ENCODE assay signal across 13 mouse cellular contexts in the genomic region with DNA sequence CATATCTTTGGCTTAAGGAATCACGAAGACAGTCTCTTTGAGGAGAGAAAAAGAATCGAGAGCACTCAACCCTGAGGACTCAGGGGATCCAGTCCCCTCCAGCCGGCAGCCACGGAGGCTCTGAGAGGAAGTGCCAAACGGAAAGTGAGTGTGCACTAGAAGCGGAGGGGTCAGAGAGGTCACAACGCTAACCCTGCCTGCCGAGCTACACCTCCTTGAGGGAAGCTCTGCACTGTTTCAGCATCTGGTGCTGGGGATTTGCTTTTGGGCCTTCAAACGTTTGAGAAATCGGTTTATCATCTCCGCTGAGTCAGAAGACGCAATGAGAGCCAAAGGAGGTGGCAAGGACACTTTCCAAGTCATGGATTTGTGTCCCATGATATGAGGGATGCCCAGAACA. TPM values are rescaled to one million over a fixed set of nuclear protein-coding genes. Genes with fewer than 3 reads are reported as not detected.
A peak's percentile ranks its signal among the peaks of the same experiment; 100 is the strongest.
DNase-seq lines count a peak whose midpoint lies in the region; ATAC-seq and TF ChIP-seq lines count a peak whose summit lies in the region.
"Had no signal": no experiment of that assay in that cellular context is flagged by ENCODE, and none has a peak within 500 bp of the region (broad histone marks: within the 10 kb centered on the region; RNA-seq: fewer than 3 reads in every experiment).

No protein-coding gene starts in this region.

- H3K4me3 ChIP-seq in forebrain, embryonic 10.5 days: no peak overlapping the region
- no peak overlapping the region for H3K4me3 ChIP-seq in forebrain, embryonic 15.5 days
- H3K4me3 ChIP-seq in spleen, adult 2 months (ENCODE audit: extremely low read depth, insufficient read depth, insufficient read length): peak overlapping the region; percentile 16; the same call in 1 of the 2 replicates
- H3K4me3 ChIP-seq: heart, embryonic 12.5 days; intestine, embryonic 15.5 days; left cerebral cortex, adult 2 months; midbrain, embryonic 15.5 days had no signal

- H3K4me2 ChIP-seq in forebrain, embryonic 15.5 days (replicated peaks): no peak overlapping the region
- H3K4me2 ChIP-seq: heart, embryonic 12.5 days; intestine, embryonic 15.5 days; midbrain, embryonic 15.5 days had no signal

- peaks cover 62% of the 10 kb centered on the region for H3K36me3 ChIP-seq in forebrain, embryonic 10.5 days (replicated peaks)
- no peaks in the 10 kb centered on the region for H3K36me3 ChIP-seq in forebrain, embryonic 15.5 days
- H3K36me3 ChIP-seq in spleen, adult 2 months (ENCODE audit: control insufficient read depth, insufficient read depth, low read length): no peaks in the 10 kb centered on the region
- H3K36me3 ChIP-seq: intestine, embryonic 15.5 days; midbrain, embryonic 15.5 days had no signal

- H3K27me3 ChIP-seq in forebrain, embryonic 10.5 days (ENCODE audit: poor library complexity, severe bottlenecking): no peaks in the 10 kb centered on the region
- H3K27me3 ChIP-seq in forebrain, embryonic 15.5 days: no peaks in the 10 kb centered on the region
- H3K27me3 ChIP-seq in spleen, adult 2 months (ENCODE audit: control insufficient read depth, insufficient read depth, low read length): no peaks in the 10 kb centered on the region
- H3K27me3 ChIP-seq: heart, embryonic 12.5 days; intestine, embryonic 15.5 days; midbrain, embryonic 15.5 days had no signal

- H3K4me1 ChIP-seq in forebrain, embryonic 10.5 days: peaks cover 53% of the 10 kb centered on the region
- peaks cover 14% of the 10 kb centered on the region for H3K4me1 ChIP-seq in forebrain, embryonic 15.5 days
- H3K4me1 ChIP-seq in spleen, adult 2 months (ENCODE audit: control insufficient read depth, insufficient read depth, insufficient read length): no peaks in the 10 kb centered on the region; the same call in 1 of the 2 replicates

- 48% methylated on average over 12 of the region's 12 CpGs for WGBS in forebrain, embryonic 10.5 days
- 65% methylated on average over 12 of the region's 12 CpGs for WGBS in forebrain, embryonic 15.5 days
- 8% methylated on average over 12 of the region's 12 CpGs for WGBS in spleen, adult 2 months

- no peak overlapping the region for H3K9ac ChIP-seq in forebrain, embryonic 15.5 days (replicated peaks)
- H3K9ac ChIP-seq: heart, embryonic 12.5 days; intestine, embryonic 15.5 days; liver, embryonic 14.5 days; midbrain, embryonic 15.5 days had no signal

- H3K9me3 ChIP-seq in forebrain, embryonic 10.5 days: peaks cover 8% of the 10 kb centered on the region; the same call in 1 of the 2 replicates
- H3K9me3 ChIP-seq in forebrain, embryonic 15.5 days: no peaks in the 10 kb centered on the region
- H3K9me3 ChIP-seq: intestine, embryonic 15.5 days; midbrain, embryonic 15.5 days had no signal

- no peak for ATAC-seq in forebrain, embryonic 15.5 days (replicated peaks)
- peak; percentile 87 for ATAC-seq in megakaryocyte progenitor cell, adult 5-6 weeks (replicated peaks; ENCODE audit: poor library complexity)
- ATAC-seq: intestine, embryonic 15.5 days; midbrain, embryonic 15.5 days had no signal

- 0 out of 2 replicates have a peak overlapping the region, but pooled peaks have one; percentile 20 for H3K27ac ChIP-seq in forebrain, embryonic 10.5 days
- no peak overlapping the region for H3K27ac ChIP-seq in forebrain, embryonic 15.5 days (replicated peaks)
- no peak overlapping the region for H3K27ac ChIP-seq in spleen, adult 2 months (ENCODE audit: insufficient read depth, low read length)
- H3K27ac ChIP-seq: intestine, embryonic 15.5 days; left cerebral cortex, adult 2 months; liver, embryonic 14.5 days; midbrain, embryonic 15.5 days had no signal

- no peak for TF ChIP-seq POLR2A in spleen, adult 2 months (IDR thresholded peaks at IDR 0.05; ENCODE audit: low read depth, low read length)

- TF ChIP-seq CTCF in spleen, adult 2 months (IDR thresholded peaks at IDR 0.05; ENCODE audit: extremely low read depth, insufficient read depth, insufficient read length, insufficient replicate concordance): no peak

- no peak for DNase-seq in forebrain, embryonic 10.5 days (ENCODE audit: extremely low spot score, low spot score)
- peak in 1 of 2 experiments; percentile 14 for DNase-seq in spleen, adult 2 months (ENCODE audit: low read depth in 1 of 2, low spot score in 2 of 2)
- no peak for DNase-seq in spleen, postnatal 14 days (ENCODE audit: low spot score in 2 of 2)
- peak; percentile 72 for DNase-seq in embryo, embryonic 11 days
- DNase-seq in gastrocnemius, postnatal 10 days: no peak
- DNase-seq in layer of hippocampus, postnatal 10 days (ENCODE audit: low spot score in 2 of 2): no peak

RNA-seq across cellular contexts. Expression of a gene that starts 53.8 kb away (rescaled TPM):
- 32.9 and 33.8 TPM in 2 replicates for polyA plus RNA-seq in forebrain, embryonic 10.5 days (2016; fragmentation: Nextera tagmentation; extraction: Ambion mirVana)
- 6.2 and 6.9 TPM in 2 replicates for polyA plus RNA-seq in forebrain, embryonic 15.5 days (2015; fragmentation: Nextera tagmentation; extraction: Ambion mirVana)
- 10.5 and 11.8 TPM in 2 replicates for polyA plus RNA-seq in spleen, adult 2 months (2012; rRNA removed)
- 0.37 and 0.52 TPM in 2 replicates for total RNA-seq in megakaryocyte progenitor cell, adult 5-6 weeks (2015)
- not detected in 2 replicates for total RNA-seq in megakaryocyte progenitor cell, adult 5-6 weeks (2017)
- 10 to 100 TPM; 13.7 to 16.4 TPM for total RNA-seq in gastrocnemius, postnatal 10 days (2021)
- total RNA-seq in layer of hippocampus, postnatal 10 days (2021): 1 to 10 TPM; 6.0 TPM

Comparison
In these comparisons a context has a peak if more than half of its experiments do, and no peak if none do; other contexts are left out.
1. RNA of a gene that starts 53.8 kb away (total RNA-seq): 13.7 to 16.4 TPM in gastrocnemius, postnatal 10 days and 6.0 TPM in layer of hippocampus, postnatal 10 days; 0.37 to 0.52 TPM in megakaryocyte progenitor cell, adult 5-6 weeks; every median in the first group is over 4 times any median in the second.